Mouse (Mus musculus): ENCODE data around the gene Traf4. TPM values are rescaled to one million over a fixed set of nuclear protein-coding genes. Genes with fewer than 3 reads are reported as not detected.

Gene Traf4
- 35.1 and 39.9 TPM in 2 replicates for polyA plus RNA-seq (2012; rRNA removed)
- polyA plus RNA-seq (2014; fragmentation: Nextera tagmentation; extraction: Ambion mirVana), result 17.1 and 18.0 TPM in 2 replicates

DNA sequence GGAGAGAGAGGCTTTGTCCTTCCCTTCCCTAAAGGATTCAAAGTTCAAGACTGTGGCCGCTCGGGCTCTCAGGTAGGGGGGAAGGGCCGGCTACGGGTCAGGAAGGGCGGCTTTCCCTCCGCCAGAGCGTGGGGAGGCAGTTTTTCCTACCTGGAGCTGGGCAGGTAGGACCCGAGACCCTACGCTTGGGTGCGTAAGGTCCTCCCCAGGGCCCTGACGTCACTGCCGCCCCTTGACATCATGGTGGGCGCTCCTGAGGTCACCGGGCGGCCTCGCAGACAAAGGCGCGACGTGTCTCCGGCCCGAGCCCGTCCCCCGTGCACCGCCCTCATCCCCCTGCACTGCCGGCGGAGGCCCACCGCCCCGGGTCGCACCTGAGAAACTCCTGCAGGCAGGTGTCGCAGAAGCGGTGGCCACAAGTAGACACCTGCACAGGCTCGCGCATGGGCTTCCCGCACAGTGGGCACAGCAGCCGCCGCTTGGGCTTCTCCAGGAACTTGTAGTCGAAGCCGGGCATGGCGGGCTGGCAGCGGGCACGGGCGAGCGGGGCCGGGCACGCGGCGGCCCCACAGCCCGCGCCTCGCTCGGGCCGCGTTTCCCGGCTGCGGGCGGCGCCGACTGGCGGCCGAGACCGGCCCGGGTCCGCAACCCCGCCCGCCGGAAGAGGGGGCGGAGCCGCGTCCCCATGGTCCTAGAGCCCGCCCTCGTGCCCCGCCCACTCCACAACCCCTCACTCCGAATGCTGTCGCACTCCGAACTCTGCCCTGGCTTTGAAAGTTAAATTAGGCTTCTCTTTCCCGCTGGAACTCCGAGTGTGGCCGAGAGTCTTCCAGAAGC lies at the start of gene Traf4:
TSS of gene Traf4 (minus strand) at position 666 of the 837 bp plus-strand sequence.
- DNase-seq (ENCODE audit: low read depth in 3 of 3, low spot score in 3 of 3) (peak in 2 of 3 experiments; percentile 68 to 69), ATAC-seq (ENCODE audit: insufficient read depth) (peak; percentile 80)
- Histone ChIP-seq H3K27ac (peak within 1 kb of the TSS; percentile 72), H3K27me3 (ENCODE audit: control insufficient read depth, insufficient read depth, low read length) (no peaks in the 10 kb centered on the region), H3K4me3 (ENCODE audit: insufficient read depth in 1 of 2, low read depth in 2 of 2, low read length in 2 of 2) (peak within 1 kb of the TSS; percentile 85 to 93), H3K9me3 (ENCODE audit: control insufficient read depth, low read length) (no peaks in the 10 kb centered on the region), H3K4me1 (replicated peaks; ENCODE audit: control insufficient read depth in 2 of 2, insufficient read depth in 2 of 2, low read length in 1 of 2) (peaks cover 45 to 46% of the 10 kb centered on the region in 2 experiments), H3K36me3 (replicated peaks; ENCODE audit: control insufficient read depth, insufficient read depth, low read depth) (peaks cover 17% of the 10 kb centered on the region), H3K9ac (replicated peaks) (peak within 1 kb of the TSS; percentile 95), H3K4me2 (ENCODE audit: low read depth) (peak within 1 kb of the TSS; percentile 98)
- TF ChIP-seq CTCF (IDR thresholded peaks at IDR 0.05; ENCODE audit: low read depth) (no peak), EP300 (IDR thresholded peaks at IDR 0.05; ENCODE audit: low read depth) (no peak)
- WGBS (ENCODE audit: insufficient replicate concordance), result under 1% methylated on average over 78 of the region's 78 CpGs

DNA sequence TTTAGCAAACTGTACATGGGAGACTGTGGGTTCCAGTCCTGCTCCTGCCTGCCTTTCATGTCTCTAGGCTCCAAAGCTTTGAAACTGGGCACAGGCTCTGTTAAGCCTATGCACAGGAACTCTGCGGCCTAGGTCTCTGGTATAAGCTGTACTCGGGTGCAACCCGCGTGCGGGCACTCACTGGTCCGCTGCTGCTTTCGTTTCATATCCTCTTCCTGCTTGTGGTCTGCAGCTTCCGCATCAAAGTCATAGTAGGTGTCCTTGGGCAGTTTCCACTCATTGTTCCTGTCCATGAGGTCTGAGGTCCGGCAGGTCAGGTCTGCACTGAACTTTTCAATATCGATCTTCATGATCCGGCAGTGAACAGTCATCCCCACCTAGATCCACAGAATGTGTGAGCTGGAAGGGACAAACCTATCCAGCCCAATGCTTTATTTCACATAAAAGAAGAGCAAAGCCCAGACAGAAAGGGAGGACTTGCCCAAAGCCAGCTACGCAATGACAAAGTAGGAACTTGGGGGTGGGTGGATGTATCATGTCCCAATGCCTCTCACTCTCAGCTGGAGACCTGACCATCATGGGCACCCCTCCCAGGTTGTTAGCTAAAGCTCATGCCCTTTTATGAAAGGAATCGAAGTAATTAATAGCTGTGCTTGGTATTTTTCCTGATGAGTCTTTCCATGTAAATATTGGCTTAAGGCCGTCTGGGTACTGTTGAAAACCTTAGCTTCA lies 47.9 kb upstream of the Traf4 start:
- Histone ChIP-seq H3K4me1 (replicated peaks; ENCODE audit: control insufficient read depth in 2 of 2, insufficient read depth in 2 of 2, low read length in 1 of 2) (no peaks in the 10 kb centered on the region), H3K36me3 (replicated peaks; ENCODE audit: control insufficient read depth, insufficient read depth, low read depth) (peaks cover 87% of the 10 kb centered on the region), H3K9me3 (ENCODE audit: control insufficient read depth, low read length) (no peaks in the 10 kb centered on the region), H3K4me2 (ENCODE audit: low read depth) (no peak overlapping the region), H3K4me3 (ENCODE audit: insufficient read depth in 1 of 2, low read depth in 2 of 2, low read length in 2 of 2) (no peak overlapping the region), H3K27ac (no peak overlapping the region), H3K27me3 (ENCODE audit: control insufficient read depth, insufficient read depth, low read length) (no peaks in the 10 kb centered on the region), H3K9ac (replicated peaks) (no peak overlapping the region)
- DNase-seq (ENCODE audit: low read depth in 3 of 3, low spot score in 3 of 3), result no peak
- TF ChIP-seq EP300 (IDR thresholded peaks at IDR 0.05; ENCODE audit: low read depth), result no peak
- no peak for TF ChIP-seq CTCF (IDR thresholded peaks at IDR 0.05; ENCODE audit: low read depth)
- no peak for ATAC-seq (ENCODE audit: insufficient read depth)
- 65% methylated on average over 14 of the region's 14 CpGs for WGBS (ENCODE audit: insufficient replicate concordance)

DNA sequence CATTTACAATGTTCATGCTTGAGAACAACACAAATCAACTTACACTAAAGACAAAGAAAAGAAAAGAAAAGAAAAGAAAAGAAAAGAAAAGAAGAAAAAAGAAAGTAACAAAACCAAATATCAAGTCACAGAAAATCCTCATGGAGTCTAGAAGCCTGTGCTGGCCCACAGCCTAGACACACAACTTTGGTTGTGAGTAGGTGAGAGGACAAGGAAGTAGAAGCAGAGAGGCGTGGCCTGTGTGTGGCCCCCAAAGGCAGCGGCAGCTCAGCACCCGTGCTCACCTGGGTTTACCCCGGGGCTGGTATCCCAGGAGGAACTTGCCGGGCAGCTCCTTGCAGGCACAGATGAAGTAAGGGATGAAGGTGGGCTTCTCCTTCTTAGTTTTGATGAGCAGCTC lies 46.1 kb upstream of the Traf4 start:
- ATAC-seq (ENCODE audit: insufficient read depth) (no peak), DNase-seq (ENCODE audit: low read depth in 3 of 3, low spot score in 3 of 3) (no peak)
- H3K27ac ChIP-seq, result no peak overlapping the region
- no peak overlapping the region for H3K4me2 ChIP-seq (ENCODE audit: low read depth)
- H3K4me3 ChIP-seq (ENCODE audit: insufficient read depth in 1 of 2, low read depth in 2 of 2, low read length in 2 of 2), result no peak overlapping the region
- no peak overlapping the region for H3K9ac ChIP-seq (replicated peaks)
- TF ChIP-seq EP300 (IDR thresholded peaks at IDR 0.05; ENCODE audit: low read depth), result no peak
- no peak for TF ChIP-seq CTCF (IDR thresholded peaks at IDR 0.05; ENCODE audit: low read depth)
- no peaks in the 10 kb centered on the region for H3K9me3 ChIP-seq (ENCODE audit: control insufficient read depth, low read length)
- H3K4me1 ChIP-seq (replicated peaks; ENCODE audit: control insufficient read depth in 2 of 2, insufficient read depth in 2 of 2, low read length in 1 of 2), result no peaks in the 10 kb centered on the region
- H3K27me3 ChIP-seq (ENCODE audit: control insufficient read depth, insufficient read depth, low read length), result no peaks in the 10 kb centered on the region
- 77% methylated on average over 5 of the region's 5 CpGs for WGBS (ENCODE audit: insufficient replicate concordance)
- peaks cover 88% of the 10 kb centered on the region for H3K36me3 ChIP-seq (replicated peaks; ENCODE audit: control insufficient read depth, insufficient read depth, low read depth)

DNA sequence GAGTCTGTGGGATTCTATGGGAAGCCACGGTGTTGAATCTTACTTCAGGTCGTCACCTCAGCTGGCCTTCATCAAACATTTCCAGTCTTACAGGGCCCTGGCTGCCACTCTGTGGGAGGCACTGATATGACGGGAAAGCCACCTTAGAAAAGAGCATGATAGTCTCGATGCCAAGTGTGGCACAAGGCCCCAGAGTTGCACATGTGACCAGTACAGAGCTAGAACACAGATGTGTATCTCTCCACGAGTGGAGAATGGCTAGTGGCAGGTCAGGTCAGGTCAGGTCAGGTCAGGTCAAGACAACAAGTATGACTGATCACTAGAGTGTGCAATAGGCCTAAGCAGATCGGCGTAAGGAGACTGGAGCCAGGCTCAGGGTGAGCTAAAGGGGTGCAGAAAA lies 45.2 kb upstream of the Traf4 start:
- no peak overlapping the region for H3K4me3 ChIP-seq (ENCODE audit: insufficient read depth in 1 of 2, low read depth in 2 of 2, low read length in 2 of 2)
- no peak overlapping the region for H3K4me2 ChIP-seq (ENCODE audit: low read depth)
- DNase-seq (ENCODE audit: low read depth in 3 of 3, low spot score in 3 of 3) (no peak), ATAC-seq (ENCODE audit: insufficient read depth) (no peak)
- no peak for TF ChIP-seq EP300 (IDR thresholded peaks at IDR 0.05; ENCODE audit: low read depth)
- TF ChIP-seq CTCF (IDR thresholded peaks at IDR 0.05; ENCODE audit: low read depth), result no peak
- H3K27me3 ChIP-seq (ENCODE audit: control insufficient read depth, insufficient read depth, low read length), result no peaks in the 10 kb centered on the region
- WGBS (ENCODE audit: insufficient replicate concordance), result 78% methylated on average over 7 of the region's 7 CpGs
- H3K9ac ChIP-seq (replicated peaks), result no peak overlapping the region
- H3K4me1 ChIP-seq (replicated peaks; ENCODE audit: control insufficient read depth in 2 of 2, insufficient read depth in 2 of 2, low read length in 1 of 2), result no peaks in the 10 kb centered on the region
- peaks cover 83% of the 10 kb centered on the region for H3K36me3 ChIP-seq (replicated peaks; ENCODE audit: control insufficient read depth, insufficient read depth, low read depth)
- no peaks in the 10 kb centered on the region for H3K9me3 ChIP-seq (ENCODE audit: control insufficient read depth, low read length)
- no peak overlapping the region for H3K27ac ChIP-seq

DNA sequence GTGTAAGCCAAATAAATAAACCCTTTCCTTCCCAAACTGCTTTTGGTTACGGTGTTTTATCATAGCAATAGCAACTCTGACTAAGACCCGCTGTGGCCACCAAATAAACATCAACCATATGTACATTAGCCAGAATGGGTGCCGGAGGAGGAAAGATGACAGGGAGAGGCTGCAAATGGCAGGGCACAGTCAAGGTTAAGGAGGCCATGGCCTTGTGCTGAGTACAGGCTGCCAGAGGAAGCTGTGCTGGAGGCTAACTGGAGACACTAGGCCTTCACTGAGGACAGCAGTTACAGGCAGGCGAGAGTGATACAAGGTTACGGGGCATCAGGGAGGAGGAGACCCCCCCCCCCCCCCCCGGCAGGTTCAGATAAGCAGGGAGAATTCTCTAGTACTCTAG lies 44.5 kb upstream of the Traf4 start:
- no peaks in the 10 kb centered on the region for H3K27me3 ChIP-seq (ENCODE audit: control insufficient read depth, insufficient read depth, low read length)
- ATAC-seq (ENCODE audit: insufficient read depth) (no peak), DNase-seq (ENCODE audit: low read depth in 3 of 3, low spot score in 3 of 3) (no peak)
- H3K4me2 ChIP-seq (ENCODE audit: low read depth), result no peak overlapping the region
- H3K9ac ChIP-seq (replicated peaks), result no peak overlapping the region
- no peak overlapping the region for H3K4me3 ChIP-seq (ENCODE audit: insufficient read depth in 1 of 2, low read depth in 2 of 2, low read length in 2 of 2)
- peaks cover 76% of the 10 kb centered on the region for H3K36me3 ChIP-seq (replicated peaks; ENCODE audit: control insufficient read depth, insufficient read depth, low read depth)
- H3K27ac ChIP-seq, result no peak overlapping the region
- H3K9me3 ChIP-seq (ENCODE audit: control insufficient read depth, low read length), result no peaks in the 10 kb centered on the region
- TF ChIP-seq CTCF (IDR thresholded peaks at IDR 0.05; ENCODE audit: low read depth) (no peak), EP300 (IDR thresholded peaks at IDR 0.05; ENCODE audit: low read depth) (no peak)
- WGBS (ENCODE audit: insufficient replicate concordance), result 69% methylated on average over 6 of the region's 6 CpGs
- H3K4me1 ChIP-seq (replicated peaks; ENCODE audit: control insufficient read depth in 2 of 2, insufficient read depth in 2 of 2, low read length in 1 of 2), result no peaks in the 10 kb centered on the region

Measured in liver, embryonic 14.5 days (tissue).